Mouse (Mus musculus) liver, embryonic 12.5 days (tissue): Measurements from ENCODE around the gene Olfr522. TPM values are rescaled to one million over a fixed set of nuclear protein-coding genes. Genes with fewer than 3 reads are reported as not detected.
"Not testable (repeated sequence)": the region's sequence is repeated elsewhere in the genome, so short reads cannot be mapped to it uniquely, and the experiment has no call there.

Experiments used
- ATAC-seq: fragments of 200-750 bp; cut with Nextera tagmentation; 2 replicates; pipeline ENCODE4 v1.8.0; 2017; ENCODE audit warnings: moderate number of reproducible peaks, mild to moderate bottlenecking, moderate library complexity
- H3K27ac ChIP-seq: fragments of 300-500 bp; sonication (generic); 2 replicates; pipeline ENCODE4 v1.5.1; 2016; ENCODE audit warnings: mild to moderate bottlenecking
- H3K27me3 ChIP-seq: fragments of 300-500 bp; sonication (generic); replicated peaks from 2 replicates; pipeline ENCODE4 v1.6.1; 2016; ENCODE audit warnings: mild to moderate bottlenecking, moderate library complexity
- H3K36me3 ChIP-seq: fragments of 300-500 bp; sonication (generic); 2 replicates; pipeline ENCODE4 v1.6.1; 2016; ENCODE audit warnings: mild to moderate bottlenecking, moderate library complexity
- H3K4me1 ChIP-seq: fragments of 300-500 bp; sonication (generic); 2 replicates; pipeline ENCODE4 v1.6.1; 2016
- H3K4me2 ChIP-seq: fragments of 300-500 bp; sonication (generic); 2 replicates; pipeline ENCODE4 v1.6.1; 2016; ENCODE audit warnings: mild to moderate bottlenecking, moderate library complexity
- H3K4me3 ChIP-seq: fragments of 300-500 bp; sonication (generic); 2 replicates; pipeline ENCODE4 v1.5.1; 2016; ENCODE audit warnings: mild to moderate bottlenecking, moderate library complexity
- H3K9ac ChIP-seq: fragments of 300-500 bp; sonication (generic); 2 replicates; pipeline ENCODE4 v1.6.1; 2016; ENCODE audit warnings: mild to moderate bottlenecking, moderate library complexity
- H3K9me3 ChIP-seq: fragments of 300-500 bp; sonication (generic); replicated peaks from 2 replicates; pipeline ENCODE4 v1.6.1; 2016; ENCODE audit warnings: mild to moderate bottlenecking, moderate library complexity
- WGBS: fragments of 180-500 bp; shearing (Covaris S2); methylation state at CpG from one replicate; pipeline ENCODE4 v1.1.7; 2016; ENCODE audit not compliant: insufficient replicate concordance; 5-methylcytosine and 5-hydroxymethylcytosine counted together
- polyA plus RNA-seq: library from polyadenylated mRNA; unstranded; fragments of >200 nt; fragmentation: Nextera tagmentation; extraction: Ambion mirVana; gene quantifications from 2 replicates; pipeline ENCODE4 v1.2.1, GENCODE M21; 2016

The Olfr522 gene
- polyA plus RNA-seq, 1 experiment from 2014 or later: not detected

- no peaks in the 10 kb centered on the region for H3K4me1 ChIP-seq
- no peaks in the 10 kb centered on the region; the same call in none of the 2 replicates for H3K36me3 ChIP-seq
- no peaks in the 10 kb centered on the region for H3K9me3 ChIP-seq
- peak within 1 kb of the TSS; percentile 10 for H3K4me2 ChIP-seq
- H3K4me3 ChIP-seq: no peak within 1 kb of the TSS
- WGBS: 9% methylated on average over 27 of the region's 28 CpGs
- H3K27ac ChIP-seq: no peak within 1 kb of the TSS
- no peak for ATAC-seq
- no peak within 1 kb of the TSS for H3K9ac ChIP-seq
- H3K27me3 ChIP-seq: peaks cover 62% of the 10 kb centered on the region
Measured at GRCm38 (mm10) chr7:140154218-140154927, 10.2 kb downstream of the Olfr522 start, which contains the start of gene Sprn. TSS of gene Sprn (minus strand) at chr7:140154877.

DNA sequence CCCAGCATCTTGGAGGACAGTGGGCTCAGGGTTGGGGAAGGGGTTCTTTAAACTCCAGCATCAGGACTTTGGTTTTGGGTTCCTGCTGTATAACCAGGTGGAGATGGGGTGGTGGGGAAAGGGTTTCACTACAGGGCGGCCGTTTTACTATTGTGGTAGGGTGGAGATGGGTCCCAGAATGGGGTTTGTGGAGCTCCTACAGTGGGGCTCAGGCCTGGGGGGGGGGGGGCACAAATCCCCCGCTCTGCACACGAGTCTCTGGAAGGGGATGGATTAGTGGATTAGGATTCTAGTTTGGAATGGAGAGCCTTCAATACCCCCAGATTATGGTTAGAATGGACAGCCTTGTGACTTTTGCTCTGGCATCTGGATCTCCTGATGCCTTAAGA, 10.7 kb downstream of the Olfr522 start:
- Histone ChIP-seq H3K9ac (no peak overlapping the region), H3K9me3 (no peaks in the 10 kb centered on the region), H3K4me2 (peak overlapping the region; percentile 10; the same call in 1 of the 2 replicates), H3K27ac (no peak overlapping the region), H3K4me1 (no peaks in the 10 kb centered on the region), H3K36me3 (no peaks in the 10 kb centered on the region; the same call in none of the 2 replicates), H3K27me3 (peaks cover 62% of the 10 kb centered on the region), H3K4me3 (no peak overlapping the region)
- ATAC-seq: no peak
- 18% methylated on average over 4 of the region's 4 CpGs for WGBS

DNA sequence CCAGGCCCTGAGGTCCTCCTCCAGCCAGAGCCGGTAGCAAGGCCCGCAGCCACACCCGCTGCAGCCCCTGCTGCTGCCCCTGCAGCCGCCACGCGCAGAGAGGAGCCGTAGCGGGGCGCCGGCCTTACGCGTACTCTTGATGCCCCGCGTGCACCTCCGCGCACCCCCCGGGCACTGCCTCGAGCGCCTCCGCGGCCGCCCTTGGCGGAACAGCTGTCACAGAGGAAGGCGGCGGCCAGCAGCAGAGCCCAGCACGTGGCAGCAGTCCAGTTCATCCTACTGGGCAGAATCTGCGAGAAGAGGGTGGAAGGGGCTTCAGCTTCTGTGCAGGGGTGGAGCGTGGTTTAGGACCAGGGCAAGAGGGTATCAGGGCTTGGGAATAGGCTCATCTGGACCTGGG, 11.2 kb downstream of the Olfr522 start:
- H3K36me3 ChIP-seq: no peaks in the 10 kb centered on the region; the same call in none of the 2 replicates
- H3K27me3 ChIP-seq: peaks cover 58% of the 10 kb centered on the region
- no peaks in the 10 kb centered on the region for H3K4me1 ChIP-seq
- no peak overlapping the region for H3K27ac ChIP-seq
- 0 out of 2 replicates have a peak overlapping the region, but pooled peaks have one; percentile 19 for H3K4me2 ChIP-seq
- no peak overlapping the region for H3K4me3 ChIP-seq
- 15% methylated on average over 28 of the region's 28 CpGs for WGBS
- no peak overlapping the region for H3K9ac ChIP-seq
- no peak for ATAC-seq
- no peaks in the 10 kb centered on the region for H3K9me3 ChIP-seq

DNA sequence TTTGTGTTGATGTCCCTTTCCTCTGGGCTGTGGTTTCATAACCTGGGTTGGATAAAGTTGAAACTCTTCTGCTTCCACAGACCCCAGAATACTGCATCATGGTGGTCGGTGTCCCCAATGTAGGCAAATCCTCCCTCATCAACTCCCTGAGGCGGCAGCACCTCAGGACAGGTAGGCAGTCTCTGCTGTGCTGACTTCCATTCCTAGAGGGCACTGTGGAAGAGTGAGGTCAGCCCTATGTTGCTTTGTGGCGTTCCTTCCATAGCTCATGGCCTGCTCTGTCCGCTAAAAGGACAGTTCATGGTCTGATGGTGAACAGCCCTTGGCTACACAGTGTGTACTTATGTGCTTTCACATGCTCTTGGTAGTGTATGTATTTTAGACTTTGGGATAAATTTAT, 20.0 kb downstream of the Olfr522 start:
- no peak for ATAC-seq
- WGBS: 74% methylated on average over 4 of the region's 4 CpGs

GRCm38 (mm10) chr7:140141350-140141749, 23.2 kb downstream of the Olfr522 start:
- 0 out of 2 replicates have a peak overlapping the region, but pooled peaks have one; percentile 10 for H3K4me2 ChIP-seq

More for the DNA sequence above, 20.0 kb downstream of the Olfr522 start:
- Histone ChIP-seq H3K4me2 (no peak overlapping the region), H3K9me3 (no peaks in the 10 kb centered on the region), H3K36me3 (peaks cover 22% of the 10 kb centered on the region), H3K4me1 (0 out of 2 replicates have a peak, but pooled peaks cover 4% of the 10 kb centered on the region), H3K9ac (no peak overlapping the region), H3K4me3 (no peak overlapping the region), H3K27me3 (no peaks in the 10 kb centered on the region), H3K27ac (no peak overlapping the region)

DNA sequence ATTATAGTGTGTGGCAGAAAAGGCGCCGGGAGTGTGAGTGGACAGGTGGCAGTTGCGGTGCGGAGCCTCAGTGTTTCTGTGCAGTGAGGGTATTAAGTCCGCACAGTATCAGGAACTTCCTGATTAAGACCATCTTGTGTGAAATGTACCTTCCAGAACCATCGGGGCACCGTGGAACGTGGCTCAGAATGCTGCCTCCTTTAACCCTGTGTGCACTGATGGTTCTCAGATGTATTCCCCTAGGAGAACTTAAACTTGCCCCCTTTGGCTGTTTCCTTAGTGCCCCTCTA, 26.6 kb downstream of the Olfr522 start:
- peak overlapping the region; percentile 85 for H3K4me3 ChIP-seq
- H3K4me1 ChIP-seq: peaks cover 14% of the 10 kb centered on the region
- H3K27me3 ChIP-seq: no peaks in the 10 kb centered on the region
- H3K27ac ChIP-seq: peak overlapping the region; percentile 80
- 0% methylated on average over 8 of the region's 8 CpGs for WGBS
- H3K9ac ChIP-seq: peak overlapping the region; percentile 83
- H3K36me3 ChIP-seq: no peaks in the 10 kb centered on the region
- ATAC-seq: no peak
- no peaks in the 10 kb centered on the region for H3K9me3 ChIP-seq
- H3K4me2 ChIP-seq: peak overlapping the region; percentile 90

More at GRCm38 (mm10) chr7:140141350-140141749, 23.2 kb downstream of the Olfr522 start:
- no peaks in the 10 kb centered on the region for H3K27me3 ChIP-seq
- no peaks in the 10 kb centered on the region for H3K9me3 ChIP-seq
- peaks cover 14% of the 10 kb centered on the region for H3K4me1 ChIP-seq
- no peak overlapping the region for H3K27ac ChIP-seq
- H3K9ac ChIP-seq: no peak overlapping the region
- ATAC-seq: no peak
- peaks cover 11% of the 10 kb centered on the region for H3K36me3 ChIP-seq
- no peak overlapping the region for H3K4me3 ChIP-seq
- 5% methylated on average over 14 of the region's 14 CpGs for WGBS

GRCm38 (mm10) chr7:140137135-140138020, 27.2 kb downstream of the Olfr522 start, which contains the start of gene Mtg1:
TSS of gene Mtg1 (plus strand) at chr7:140137564.
- no peaks in the 10 kb centered on the region for H3K36me3 ChIP-seq
- no peaks in the 10 kb centered on the region for H3K9me3 ChIP-seq
- WGBS: 2% methylated on average over 39 of the region's 39 CpGs
- peaks cover 14% of the 10 kb centered on the region for H3K4me1 ChIP-seq
- H3K9ac ChIP-seq: peak within 1 kb of the TSS; percentile 83
- peak; percentile 98 for ATAC-seq
- peak within 1 kb of the TSS; percentile 85 for H3K4me3 ChIP-seq
- H3K27ac ChIP-seq: peak within 1 kb of the TSS; percentile 80
- no peaks in the 10 kb centered on the region for H3K27me3 ChIP-seq
- H3K4me2 ChIP-seq: peak within 1 kb of the TSS; percentile 90

- no peak for ATAC-seq
- WGBS: 65% methylated on average over 5 of the region's 5 CpGs
Measured at GRCm38 (mm10) chr7:140135106-140135770, 29.3 kb downstream of the Olfr522 start.

GRCm38 (mm10) chr7:140134033-140134432, 30.5 kb downstream of the Olfr522 start:
- not testable (repeated sequence) for H3K27ac ChIP-seq, H3K27me3 ChIP-seq, ATAC-seq, H3K4me3 ChIP-seq, H3K9ac ChIP-seq, H3K4me2 ChIP-seq, H3K9me3 ChIP-seq
- peaks cover 10% of the 10 kb centered on the region for H3K4me1 ChIP-seq
- H3K36me3 ChIP-seq: peaks cover 20% of the 10 kb centered on the region
- WGBS: 32% methylated on average over 7 of the region's 7 CpGs

More at GRCm38 (mm10) chr7:140135106-140135770, 29.3 kb downstream of the Olfr522 start:
- no peaks in the 10 kb centered on the region for H3K9me3 ChIP-seq
- peaks cover 10% of the 10 kb centered on the region for H3K4me1 ChIP-seq
- no peak overlapping the region for H3K4me3 ChIP-seq
- peaks cover 9% of the 10 kb centered on the region for H3K36me3 ChIP-seq
- no peak overlapping the region for H3K27ac ChIP-seq
- H3K27me3 ChIP-seq: no peaks in the 10 kb centered on the region
- no peak overlapping the region for H3K9ac ChIP-seq
- no peak overlapping the region for H3K4me2 ChIP-seq

DNA sequence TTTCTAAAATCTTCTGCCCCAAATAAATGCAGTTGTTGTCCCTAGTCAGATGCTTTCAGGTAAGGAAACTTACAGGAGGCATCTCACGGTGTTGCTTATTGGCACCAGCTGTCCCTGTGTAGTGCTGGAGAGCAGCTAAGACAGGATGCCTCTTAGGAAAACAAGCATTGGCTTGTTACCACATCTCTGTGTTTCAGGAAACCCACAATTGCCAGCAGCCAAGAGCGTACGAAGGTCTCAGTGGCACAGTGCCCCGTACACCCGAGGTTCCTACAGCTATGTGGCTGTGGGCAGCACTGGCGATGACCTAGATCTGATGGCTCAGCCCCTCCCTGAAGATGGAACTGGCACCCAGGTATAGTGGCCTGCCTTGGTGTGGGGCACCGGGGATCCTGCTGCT, 32.4 kb downstream of the Olfr522 start:
- H3K27me3 ChIP-seq, H3K4me2 ChIP-seq, ATAC-seq, H3K4me3 ChIP-seq, H3K9ac ChIP-seq, H3K27ac ChIP-seq, H3K4me1 ChIP-seq, H3K9me3 ChIP-seq: not testable (repeated sequence)
- H3K36me3 ChIP-seq: peaks cover 20% of the 10 kb centered on the region
- WGBS: 74% methylated on average over 7 of the region's 7 CpGs

DNA sequence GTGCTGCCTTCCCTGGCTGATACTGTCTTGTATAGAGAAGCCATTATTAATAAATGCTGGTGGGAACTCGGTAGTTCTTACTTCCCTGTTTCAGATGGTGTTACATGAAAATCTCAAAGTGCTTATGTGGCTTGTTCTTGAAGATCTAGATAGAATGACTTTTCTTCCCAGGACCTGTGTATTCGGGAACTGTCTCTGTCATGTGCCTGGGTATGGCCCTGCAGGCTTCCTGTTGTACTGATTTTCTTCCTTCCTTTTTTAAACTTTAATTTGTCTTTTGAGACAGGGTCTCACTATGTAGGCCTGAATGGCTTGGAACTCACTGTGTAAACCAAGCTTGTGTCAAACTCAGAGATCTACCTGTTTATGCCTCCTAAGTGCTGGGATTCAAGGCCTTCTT, 36.7 kb downstream of the Olfr522 start:
- 43% methylated on average over 2 of the region's 2 CpGs for WGBS

More for the DNA sequence above, 36.7 kb downstream of the Olfr522 start:
- Histone ChIP-seq H3K27ac (no peak overlapping the region), H3K4me3 (no peak overlapping the region), H3K4me2 (no peak overlapping the region), H3K36me3 (peaks cover 20% of the 10 kb centered on the region), H3K4me1 (peaks cover 25% of the 10 kb centered on the region), H3K9ac (no peak overlapping the region), H3K9me3 (no peaks in the 10 kb centered on the region), H3K27me3 (no peaks in the 10 kb centered on the region)
- ATAC-seq: no peak
